Mouse (Mus musculus) c-Kit-positive CD71-positive TER-119-negative erythroid progenitor cells, embryonic 14.5 days (primary cell): Measurements from ENCODE around the gene Gpr1.

Experiments used
- DNase-seq: peaks from one replicate; pipeline ENCODE4 v3.0.0-alpha.2; 2013; ENCODE audit warnings: low read depth

Gene Gpr1

GRCm38 (mm10) chr1:63214271-63214558 is at the start of gene Gpr1:
Gene Gpr1 (minus strand): TSS chr1:63214543.
- no peak for DNase-seq

- DNase-seq, result no peak
These were observed 49.3 kb upstream of the Gpr1 start for GRCm38 (mm10) chr1:63263671-63264070.

- no peak for DNase-seq
These were observed 46.8 kb upstream of the Gpr1 start for GRCm38 (mm10) chr1:63261041-63261590.

GRCm38 (mm10) chr1:63260742-63261033 is 46.3 kb upstream of the Gpr1 start:
- DNase-seq, result no peak

- no peak for DNase-seq
These were observed 45.8 kb upstream of the Gpr1 start for GRCm38 (mm10) chr1:63259916-63260741.

GRCm38 (mm10) chr1:63259271-63259830 is 45.0 kb upstream of the Gpr1 start:
- no peak for DNase-seq

GRCm38 (mm10) chr1:63258501-63258900 is 44.2 kb upstream of the Gpr1 start:
- DNase-seq, result no peak

GRCm38 (mm10) chr1:63256083-63256482 is 41.7 kb upstream of the Gpr1 start:
- DNase-seq, result no peak

GRCm38 (mm10) chr1:63255101-63255500 is 40.8 kb upstream of the Gpr1 start:
- no peak for DNase-seq

GRCm38 (mm10) chr1:63253291-63253690 is 38.9 kb upstream of the Gpr1 start:
- no peak for DNase-seq

- no peak for DNase-seq
These were observed 38.2 kb upstream of the Gpr1 start for GRCm38 (mm10) chr1:63252351-63253209.

GRCm38 (mm10) chr1:63249261-63249660 is 34.9 kb upstream of the Gpr1 start:
- DNase-seq, result no peak

- no peak for DNase-seq
These were observed 34.1 kb upstream of the Gpr1 start for GRCm38 (mm10) chr1:63248360-63248851.

GRCm38 (mm10) chr1:63247831-63248359 is 33.6 kb upstream of the Gpr1 start:
- DNase-seq, result no peak

- DNase-seq, result no peak
These were observed 32.6 kb upstream of the Gpr1 start for GRCm38 (mm10) chr1:63246862-63247521.

GRCm38 (mm10) chr1:63243854-63244253 is 29.5 kb upstream of the Gpr1 start:
- DNase-seq, result no peak

- DNase-seq, result no peak
These were observed 25.4 kb upstream of the Gpr1 start for GRCm38 (mm10) chr1:63239751-63240150.

- DNase-seq, result no peak
These were observed 25.0 kb upstream of the Gpr1 start for GRCm38 (mm10) chr1:63239305-63239704.

- no peak for DNase-seq
These were observed 23.0 kb upstream of the Gpr1 start for GRCm38 (mm10) chr1:63237371-63237770.

GRCm38 (mm10) chr1:63227241-63227640 is 12.9 kb upstream of the Gpr1 start:
- DNase-seq, result no peak

GRCm38 (mm10) chr1:63225890-63226289 is 11.5 kb upstream of the Gpr1 start:
- no peak for DNase-seq

- DNase-seq, result no peak
These were observed 10.7 kb upstream of the Gpr1 start for GRCm38 (mm10) chr1:63225009-63225408.
